21 mouse cellular contexts compared by ENCODE assay signal in genomic region chr4:102488000-102488399, GRCm38 (mm10).
DNase-seq lines count a peak whose midpoint lies in the region; ATAC-seq and TF ChIP-seq lines count a peak whose summit lies in the region.
"Had no signal": no experiment of that assay in that cellular context is flagged by ENCODE, and none has a peak within 500 bp of the region (broad histone marks: within the 10 kb centered on the region; RNA-seq: fewer than 3 reads in every experiment).

No protein-coding gene starts in this region.

- peak; percentile 67 for TF ChIP-seq CTCF in layer of hippocampus, adult 2 months (conservative IDR thresholded peaks at IDR 0.05)

- H3K4me2 ChIP-seq in heart, embryonic 14.5 days (ENCODE audit: low read length): peak overlapping the region; percentile 28
- H3K4me2 ChIP-seq in heart, embryonic 12.5 days: no peak overlapping the region
- no peak overlapping the region for H3K4me2 ChIP-seq in neural tube, embryonic 15.5 days
- H3K4me2 ChIP-seq: forebrain, embryonic 12.5 days; hindbrain, embryonic 14.5 days; liver, embryonic 11.5 days; midbrain, embryonic 12.5 days had no signal

- no peaks in the 10 kb centered on the region for H3K27me3 ChIP-seq in heart, embryonic 14.5 days (ENCODE audit: control insufficient read depth, insufficient read depth, low read length)
- no peaks in the 10 kb centered on the region for H3K27me3 ChIP-seq in heart, embryonic 12.5 days (replicated peaks)
- H3K27me3 ChIP-seq in neural tube, embryonic 15.5 days (replicated peaks): no peaks in the 10 kb centered on the region
- H3K27me3 ChIP-seq: forebrain, embryonic 12.5 days; midbrain, embryonic 12.5 days had no signal

- H3K9ac ChIP-seq in heart, embryonic 14.5 days (ENCODE audit: low read length): no peak overlapping the region
- no peak overlapping the region for H3K9ac ChIP-seq in heart, embryonic 12.5 days
- no peak overlapping the region for H3K9ac ChIP-seq in neural tube, embryonic 15.5 days (replicated peaks)
- H3K9ac ChIP-seq: forebrain, embryonic 12.5 days; hindbrain, embryonic 14.5 days; midbrain, embryonic 12.5 days had no signal

- H3K27ac ChIP-seq in heart, embryonic 14.5 days (replicated peaks in 1 of 2; ENCODE audit: control insufficient read depth in 1 of 2, insufficient read depth in 1 of 2, low read depth in 2 of 2, low read length in 2 of 2): peak overlapping the region; percentile 12 to 66; a peak in 2 of 4 replicates
- no peak overlapping the region for H3K27ac ChIP-seq in heart, embryonic 12.5 days (ENCODE audit: poor library complexity, severe bottlenecking)
- H3K27ac ChIP-seq in layer of hippocampus, adult 2 months: no peak overlapping the region
- H3K27ac ChIP-seq in neural tube, embryonic 15.5 days (replicated peaks): no peak overlapping the region
- H3K27ac ChIP-seq: forebrain, embryonic 12.5 days; hindbrain, embryonic 14.5 days; midbrain, embryonic 12.5 days had no signal

- H3K9me3 ChIP-seq in heart, embryonic 14.5 days (ENCODE audit: control insufficient read depth, low read length): no peaks in the 10 kb centered on the region
- H3K9me3 ChIP-seq in heart, embryonic 12.5 days (replicated peaks): no peaks in the 10 kb centered on the region
- no peaks in the 10 kb centered on the region for H3K9me3 ChIP-seq in neural tube, embryonic 15.5 days (replicated peaks)
- H3K9me3 ChIP-seq: forebrain, embryonic 12.5 days; midbrain, embryonic 12.5 days had no signal

- peaks cover 6% of the 10 kb centered on the region for H3K36me3 ChIP-seq in heart, embryonic 14.5 days (ENCODE audit: control insufficient read depth, insufficient read depth, low read length)
- H3K36me3 ChIP-seq in heart, embryonic 12.5 days: 0 out of 2 replicates have a peak, but pooled peaks cover 3% of the 10 kb centered on the region
- H3K36me3 ChIP-seq in neural tube, embryonic 15.5 days: no peaks in the 10 kb centered on the region
- H3K36me3 ChIP-seq: forebrain, embryonic 12.5 days; midbrain, embryonic 12.5 days had no signal

- H3K4me3 ChIP-seq in heart, embryonic 14.5 days (ENCODE audit: control insufficient read depth in 1 of 2, insufficient read depth in 1 of 2, low read depth in 1 of 2, low read length in 2 of 2): no peak overlapping the region
- no peak overlapping the region for H3K4me3 ChIP-seq in heart, embryonic 12.5 days
- no peak overlapping the region for H3K4me3 ChIP-seq in layer of hippocampus, adult 2 months
- H3K4me3 ChIP-seq in neural tube, embryonic 15.5 days (replicated peaks): no peak overlapping the region
- H3K4me3 ChIP-seq: forebrain, embryonic 12.5 days; midbrain, embryonic 12.5 days; myocyte had no signal

- WGBS in heart, embryonic 14.5 days: 42% methylated on average over 2 of the region's 2 CpGs
- WGBS in heart, embryonic 12.5 days: 37% methylated on average over 2 of the region's 2 CpGs
- 45% methylated on average over 2 of the region's 2 CpGs for WGBS in neural tube, embryonic 15.5 days

- peaks cover 6 to 33% of the 10 kb centered on the region in 2 experiments for H3K4me1 ChIP-seq in heart, embryonic 14.5 days (ENCODE audit: control insufficient read depth in 2 of 2, insufficient read depth in 2 of 2, low read length in 2 of 2)
- peaks cover 27% of the 10 kb centered on the region for H3K4me1 ChIP-seq in heart, embryonic 12.5 days (replicated peaks)
- peaks cover 7% of the 10 kb centered on the region for H3K4me1 ChIP-seq in neural tube, embryonic 15.5 days

- ATAC-seq in heart, embryonic 14.5 days (ENCODE audit: insufficient number of reproducible peaks, insufficient read depth, low FRiP score, low read depth): no peak
- ATAC-seq in heart, embryonic 12.5 days (ENCODE audit: insufficient number of reproducible peaks, low FRiP score): no peak
- no peak for ATAC-seq in neural tube, embryonic 15.5 days (ENCODE audit: low FRiP score)
- ATAC-seq: CD4-positive, CD25-positive, alpha-beta regulatory T cell, adult 4 months had no signal

- peak; percentile 22 to 27 for DNase-seq in cerebellum, postnatal 10 days
- DNase-seq in cerebellum, postnatal 14 days: no peak
- no peak for DNase-seq in layer of hippocampus, adult 2 months (ENCODE audit: low spot score in 2 of 2)
- DNase-seq in layer of hippocampus, postnatal 10 days (ENCODE audit: low spot score in 2 of 2): no peak
- peak; percentile 25 for DNase-seq in 3T3-L1 (ENCODE audit: low read depth, low spot score)
- DNase-seq: cerebellum, adult 18-20 months; gastrocnemius, postnatal 25 days; heart, postnatal 36 days; kidney, adult 11 months; left cerebral cortex, postnatal 4 days; lung, adult 2 months; thymus, postnatal 25 days had no signal

Comparison
In these comparisons a context has a peak if more than half of its experiments do, and no peak if none do; other contexts are left out.
1. DNase-seq: peak in cerebellum, postnatal 10 days (2 of 2) and 3T3-L1 (single experiment); none in cerebellum, postnatal 14 days (0 of 2), layer of hippocampus, adult 2 months (0 of 2) and layer of hippocampus, postnatal 10 days (0 of 2).
2. H3K27ac ChIP-seq: peak in heart, embryonic 14.5 days (2 of 2); none in heart, embryonic 12.5 days (single experiment), layer of hippocampus, adult 2 months (single experiment) and neural tube, embryonic 15.5 days (single experiment).